15 mouse cellular contexts compared by ENCODE assay signal in genomic region chr1:184304813-184305212, GRCm38 (mm10).
"Had no signal": no experiment of that assay in that cellular context is flagged by ENCODE, and none has a peak within 500 bp of the region (broad histone marks: within the 10 kb centered on the region; RNA-seq: fewer than 3 reads in every experiment).

No protein-coding gene starts in this region.

- H3K4me3 ChIP-seq: neural tube, embryonic 15.5 days; stomach, embryonic 15.5 days had no signal

- H3K36me3 ChIP-seq: neural tube, embryonic 15.5 days; stomach, embryonic 15.5 days had no signal

- H3K4me1 ChIP-seq: neural tube, embryonic 15.5 days; stomach, embryonic 15.5 days had no signal

- H3K9ac ChIP-seq: neural tube, embryonic 15.5 days; stomach, embryonic 15.5 days had no signal

- H3K4me2 ChIP-seq: neural tube, embryonic 15.5 days; stomach, embryonic 15.5 days had no signal

- DNase-seq: retina, postnatal 1 day; right cerebral cortex, adult 18-20 months; right cerebral cortex, postnatal 14 days; right cerebral cortex, postnatal 25 days; right cerebral cortex, postnatal 4 days; spleen, adult 18-20 months; thymus, adult 18-20 months; thymus, adult 2 months; thymus, postnatal 14 days; thymus, postnatal 25 days; thymus, postnatal 36 days; thymus, postnatal 4 days had no signal

- H3K9me3 ChIP-seq: neural tube, embryonic 15.5 days; stomach, embryonic 15.5 days had no signal

- H3K27me3 ChIP-seq: neural tube, embryonic 15.5 days; stomach, embryonic 15.5 days had no signal

- H3K27ac ChIP-seq: neural tube, embryonic 15.5 days; stomach, embryonic 15.5 days; stomach, postnatal 0 days had no signal
